Mouse (Mus musculus): Measurements from ENCODE around the gene Erp27.
"Not testable (repeated sequence)": the region's sequence is repeated elsewhere in the genome, so short reads cannot be mapped to it uniquely, and the experiment has no call there.

Gene Erp27

GRCm38 (mm10) chr6:136922080-136922479 lies at the start of gene Erp27:
TSS of gene Erp27 (minus strand) at chr6:136922180.
- no peak for DNase-seq (ENCODE audit: low spot score in 2 of 2)

- DNase-seq (ENCODE audit: low spot score in 2 of 2): not testable (repeated sequence)
Measured at GRCm38 (mm10) chr6:136968877-136969276, 46.9 kb upstream of the Erp27 start.

- no peak for DNase-seq (ENCODE audit: low spot score in 2 of 2)
Measured at GRCm38 (mm10) chr6:136967466-136967865, 45.5 kb upstream of the Erp27 start.

GRCm38 (mm10) chr6:136965912-136966311 lies 43.9 kb upstream of the Erp27 start:
- no peak for DNase-seq (ENCODE audit: low spot score in 2 of 2)

GRCm38 (mm10) chr6:136964609-136965510 lies 42.9 kb upstream of the Erp27 start:
- DNase-seq (ENCODE audit: low spot score in 2 of 2): peak in 1 of 2 experiments; percentile 37

DNA sequence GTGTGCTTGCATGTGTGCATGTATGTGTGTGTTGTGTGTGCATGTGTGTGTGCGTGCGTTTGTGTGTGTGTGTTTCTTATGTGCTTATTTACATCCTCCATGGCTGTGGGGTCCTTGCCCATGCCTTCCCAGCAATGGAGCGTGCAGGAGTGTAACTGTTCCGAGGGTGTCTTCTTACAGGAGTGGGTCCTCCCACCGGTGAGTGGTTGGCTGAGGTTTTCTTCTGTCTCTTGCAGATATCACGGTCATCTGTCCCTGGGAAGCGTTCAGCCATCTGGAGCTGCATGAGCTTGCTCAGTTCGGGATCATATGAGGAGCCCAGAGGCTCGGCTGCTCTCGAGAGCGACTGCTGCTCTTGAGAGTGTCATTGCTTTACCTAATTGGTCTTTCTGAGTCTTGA lies 41.0 kb upstream of the Erp27 start:
- DNase-seq (ENCODE audit: low spot score in 2 of 2): no peak

- no peak for DNase-seq (ENCODE audit: low spot score in 2 of 2)
Measured at GRCm38 (mm10) chr6:136959131-136959530, 37.2 kb upstream of the Erp27 start.

GRCm38 (mm10) chr6:136957062-136957461 lies 35.1 kb upstream of the Erp27 start:
- DNase-seq (ENCODE audit: low spot score in 2 of 2): no peak

- DNase-seq (ENCODE audit: low spot score in 2 of 2): no peak
Measured at GRCm38 (mm10) chr6:136955240-136955639, 33.3 kb upstream of the Erp27 start.

- DNase-seq (ENCODE audit: low spot score in 2 of 2): no peak
Measured at GRCm38 (mm10) chr6:136954715-136955114, 32.7 kb upstream of the Erp27 start.

- DNase-seq (ENCODE audit: low spot score in 2 of 2): no peak
Measured at GRCm38 (mm10) chr6:136954192-136954591, 32.2 kb upstream of the Erp27 start.

DNA sequence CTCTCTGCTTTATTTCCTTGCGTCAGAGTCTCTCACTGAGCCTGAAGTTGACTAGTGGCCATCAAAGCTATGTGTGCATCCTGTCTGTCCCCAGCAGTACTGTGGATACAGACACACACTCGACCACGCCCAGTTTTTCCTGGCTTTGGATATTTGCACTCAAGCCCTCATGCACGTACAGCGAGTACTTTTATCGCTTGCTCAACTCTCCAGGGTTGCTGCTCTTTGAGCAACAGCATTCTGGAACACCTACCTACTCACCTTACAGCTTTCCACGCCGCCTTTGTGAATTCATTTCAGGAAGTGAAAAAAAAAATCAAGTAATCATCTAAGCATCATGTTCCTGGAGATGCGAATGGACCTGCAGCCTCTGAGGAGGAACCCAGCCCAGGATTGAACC lies 30.9 kb upstream of the Erp27 start:
- no peak for DNase-seq (ENCODE audit: low spot score in 2 of 2)

GRCm38 (mm10) chr6:136950171-136950570 lies 28.2 kb upstream of the Erp27 start:
- DNase-seq (ENCODE audit: low spot score in 2 of 2): no peak

DNA sequence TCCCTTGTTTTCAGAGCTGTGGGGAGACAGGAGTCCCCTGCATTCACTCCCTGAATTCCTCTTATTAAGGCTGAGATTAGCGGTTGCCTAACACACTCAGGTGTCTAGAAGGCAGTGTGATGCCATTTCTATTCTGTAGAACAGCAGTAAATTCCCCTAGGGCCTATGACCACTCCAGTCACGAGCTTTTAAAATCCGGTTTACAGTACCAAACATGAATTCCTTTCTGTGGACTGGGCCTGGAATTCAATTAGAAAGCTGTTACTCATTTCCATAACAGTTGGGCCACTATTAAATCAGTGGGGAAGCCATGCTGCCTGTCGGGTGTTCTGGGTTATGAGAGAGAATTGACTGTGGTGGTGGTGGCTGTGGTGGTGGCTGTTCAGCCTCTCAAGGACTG lies 25.7 kb upstream of the Erp27 start:
- DNase-seq (ENCODE audit: low spot score in 2 of 2): no peak

DNA sequence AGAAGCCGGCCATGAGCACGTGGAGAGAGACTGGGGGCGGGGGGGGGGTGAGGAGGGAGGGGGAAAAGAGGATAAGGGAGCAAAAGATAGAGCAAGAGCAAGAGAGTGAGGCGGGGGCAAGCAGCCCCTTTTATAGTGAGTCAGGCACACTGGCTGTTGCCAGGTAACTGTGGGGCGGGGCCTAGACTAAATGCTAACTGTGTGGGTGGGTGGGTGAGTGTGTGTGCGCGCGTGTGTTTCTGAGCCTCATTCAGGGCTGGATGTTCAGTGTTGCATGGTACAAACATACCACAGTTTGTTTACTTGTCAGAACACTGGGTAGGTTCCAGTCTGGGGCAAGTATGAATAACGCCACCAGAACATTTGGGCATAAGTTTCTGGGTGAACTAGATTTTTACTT lies 25.0 kb upstream of the Erp27 start:
- DNase-seq (ENCODE audit: low spot score in 2 of 2): peak in 1 of 2 experiments; percentile 57

GRCm38 (mm10) chr6:136946241-136946640 lies 24.3 kb upstream of the Erp27 start:
- peak in 1 of 2 experiments; percentile 64 for DNase-seq (ENCODE audit: low spot score in 2 of 2)

DNA sequence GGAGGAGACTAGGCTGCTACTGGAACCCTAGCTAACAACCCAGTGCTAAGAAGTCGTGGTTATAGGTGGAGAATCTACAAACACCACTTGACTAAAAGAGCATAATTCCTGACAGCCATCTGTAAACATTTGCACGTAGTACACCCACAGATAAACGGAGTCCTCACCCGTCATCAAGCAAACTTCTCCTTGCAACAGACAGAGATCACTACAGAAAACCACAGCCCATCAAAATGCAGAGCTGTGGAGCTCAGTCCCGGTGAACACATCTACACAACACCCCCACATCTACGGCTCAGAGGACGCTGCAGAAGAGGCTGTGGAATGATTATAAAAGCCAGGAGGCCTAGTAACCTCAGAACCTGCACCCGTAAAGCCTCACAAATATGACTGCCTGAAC lies 22.5 kb upstream of the Erp27 start:
- no peak for DNase-seq (ENCODE audit: low spot score in 2 of 2)

DNA sequence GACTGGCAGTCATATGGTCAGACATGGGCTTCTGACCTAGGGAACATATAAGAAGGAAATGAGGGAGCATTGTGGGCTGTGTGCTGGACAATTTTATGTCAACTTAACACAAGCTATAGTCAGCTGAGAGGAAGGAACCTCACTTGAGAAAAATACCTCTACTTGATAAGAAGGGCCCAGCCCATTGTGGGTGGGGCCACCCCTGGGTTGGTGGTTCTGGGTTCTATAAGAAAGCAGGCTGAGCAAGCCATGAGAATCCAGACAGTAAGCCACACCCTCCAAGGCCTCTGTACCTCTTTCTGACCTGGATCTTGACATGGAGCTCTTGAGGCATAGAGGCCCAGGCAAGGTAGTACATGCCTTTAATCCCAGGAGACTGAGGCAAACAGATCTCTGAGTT lies 21.4 kb upstream of the Erp27 start:
- DNase-seq (ENCODE audit: low spot score in 2 of 2): no peak

GRCm38 (mm10) chr6:136942280-136942679 lies 20.3 kb upstream of the Erp27 start:
- no peak for DNase-seq (ENCODE audit: low spot score in 2 of 2)

GRCm38 (mm10) chr6:136941051-136942021 lies 19.4 kb upstream of the Erp27 start, which contains the start of gene Arhgdib:
TSS of gene Arhgdib (minus strand) at chr6:136941899.
- peak; percentile 35 to 44 for DNase-seq (ENCODE audit: low spot score in 2 of 2)

DNA sequence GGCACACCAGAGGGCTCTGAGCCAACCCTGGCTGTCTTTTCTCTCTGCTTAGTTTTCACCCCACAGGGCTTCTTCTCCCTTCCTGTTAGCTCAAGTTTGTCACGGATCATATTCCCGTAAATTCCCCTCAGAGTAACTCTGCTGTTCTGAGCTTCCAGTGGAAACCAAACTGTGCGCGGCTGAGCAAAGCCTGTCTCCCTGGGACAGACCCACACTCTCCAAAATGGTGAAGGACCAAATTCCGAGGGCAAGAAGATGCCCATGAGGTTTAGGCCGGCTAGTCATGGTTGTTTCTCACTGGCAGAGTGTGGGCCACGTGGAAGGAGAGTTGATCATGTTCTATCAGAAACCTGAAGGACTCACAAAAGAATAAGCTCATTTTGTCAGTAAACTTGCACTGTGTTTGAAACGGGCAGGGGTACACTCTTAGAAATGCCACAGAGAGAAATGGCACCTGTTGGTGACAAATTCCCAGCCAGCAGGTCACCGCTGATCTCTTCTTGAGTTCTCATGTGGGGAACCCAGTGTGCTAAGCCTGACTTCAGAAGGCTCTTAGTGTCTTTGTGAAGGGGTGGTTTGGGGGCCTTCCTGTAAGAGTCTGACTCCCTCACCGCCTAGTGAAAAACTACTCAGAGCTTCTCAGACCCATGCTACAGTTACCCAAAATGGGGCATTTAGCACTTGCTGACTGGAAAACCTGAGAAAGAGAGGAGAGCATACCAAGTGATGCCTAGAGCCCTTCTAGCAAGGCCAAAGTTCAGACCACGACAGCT lies 18.4 kb upstream of the Erp27 start:
- DNase-seq (ENCODE audit: low spot score in 2 of 2): peak in 1 of 2 experiments; percentile 36

Data from spleen, postnatal 10 days (tissue).